Mouse (Mus musculus) forebrain, embryonic 14.5 days (tissue): ENCODE measurements at regions not wholly inside any gene's neighbourhood (a gene's known extent, or its start where the extent isn't known, plus 50 kb on each side); places are given as distances from the start of the nearest gene placed in this dataset.

ENCODE experiments used
- ATAC-seq: fragments of 200-750 bp; cut with Nextera tagmentation; 2 replicates; pipeline ENCODE4 v1.8.0; 2017; ENCODE audit warnings: mild to moderate bottlenecking, moderate library complexity
- DNase-seq: peaks from one replicate; pipeline ENCODE4 v3.0.0-alpha.2; 2015; ENCODE audit warnings: low spot score
- H3K27ac ChIP-seq: fragments of 300-500 bp; sonication (generic); 2 replicates; pipeline ENCODE4 v1.5.1; 2014; ENCODE audit warnings: low read depth, mild to moderate bottlenecking, control low read depth, low read length, moderate library complexity
- H3K27me3 ChIP-seq: fragments of 300-500 bp; sonication (generic); replicated peaks from 2 replicates; pipeline ENCODE4 v1.6.1; 2014; ENCODE audit warnings: low read length, control low read depth, mixed read lengths; ENCODE audit not compliant: control insufficient read depth, insufficient read depth
- H3K36me3 ChIP-seq: fragments of 300-500 bp; sonication (generic); 2 replicates; pipeline ENCODE4 v1.6.1; 2014; ENCODE audit warnings: low read length, control low read depth; ENCODE audit not compliant: control insufficient read depth, insufficient read depth
- H3K4me1 ChIP-seq: fragments of 300-500 bp; sonication (generic); 2 replicates; pipeline ENCODE4 v1.6.1; 2014; ENCODE audit warnings: antibody characterized with exemption, low read length, control low read depth; ENCODE audit not compliant: control insufficient read depth, insufficient read depth
- H3K4me2 ChIP-seq: fragments of 300-500 bp; sonication (generic); 2 replicates; pipeline ENCODE4 v1.6.1; 2014; ENCODE audit warnings: mild to moderate bottlenecking, control low read depth, low read length
- H3K4me3 ChIP-seq: fragments of 300-500 bp; sonication (generic); 2 replicates; pipeline ENCODE4 v1.5.1; 2014; ENCODE audit warnings: low read depth, low read length, control low read depth
- H3K9ac ChIP-seq: fragments of 300-500 bp; sonication (generic); 2 replicates; pipeline ENCODE4 v1.6.1; 2014; ENCODE audit warnings: mild to moderate bottlenecking, low read length, control low read depth, moderate library complexity
- H3K9me3 ChIP-seq: fragments of 300-500 bp; sonication (generic); replicated peaks from 2 replicates; pipeline ENCODE4 v1.6.1; 2016; ENCODE audit warnings: low read length, control low read depth, mixed read lengths; ENCODE audit not compliant: control insufficient read depth
- WGBS: fragments of 180-500 bp; shearing (Covaris S2); extraction: QIAGEN DNeasy Blood & Tissue Kit; methylation state at CpG from one replicate; pipeline ENCODE4 v1.1.7; 2014; 5-methylcytosine and 5-hydroxymethylcytosine counted together

DNA sequence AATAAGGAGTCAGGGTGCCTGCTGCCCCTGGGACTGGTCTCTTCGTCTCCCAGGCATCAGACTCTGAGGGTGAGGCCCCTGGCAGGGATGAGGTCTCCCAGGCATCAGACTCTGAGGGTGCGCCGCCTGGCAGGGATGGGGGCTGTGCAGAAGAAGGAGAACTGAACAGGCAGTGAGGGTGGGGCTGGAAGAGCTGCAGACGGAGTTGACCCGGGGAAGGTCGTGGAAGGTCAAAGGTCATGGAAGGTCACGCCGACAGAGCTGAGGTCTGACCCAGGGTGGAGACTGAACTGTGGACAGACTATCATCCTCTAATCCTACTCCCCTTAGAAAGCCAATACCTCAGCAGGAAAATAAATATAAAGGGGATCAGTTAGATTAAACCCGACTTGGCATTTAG, 50.6 kb upstream of the Grik3 start:
- Histone ChIP-seq H3K27me3 (no peaks in the 10 kb centered on the region), H3K36me3 (no peaks in the 10 kb centered on the region), H3K27ac (no peak overlapping the region), H3K4me3 (no peak overlapping the region), H3K4me1 (peaks cover 9% of the 10 kb centered on the region), H3K9me3 (no peaks in the 10 kb centered on the region), H3K4me2 (no peak overlapping the region), H3K9ac (no peak overlapping the region)
- no peak for ATAC-seq
- WGBS = 26% methylated on average over 9 of the region's 9 CpGs
- no peak for DNase-seq

DNA sequence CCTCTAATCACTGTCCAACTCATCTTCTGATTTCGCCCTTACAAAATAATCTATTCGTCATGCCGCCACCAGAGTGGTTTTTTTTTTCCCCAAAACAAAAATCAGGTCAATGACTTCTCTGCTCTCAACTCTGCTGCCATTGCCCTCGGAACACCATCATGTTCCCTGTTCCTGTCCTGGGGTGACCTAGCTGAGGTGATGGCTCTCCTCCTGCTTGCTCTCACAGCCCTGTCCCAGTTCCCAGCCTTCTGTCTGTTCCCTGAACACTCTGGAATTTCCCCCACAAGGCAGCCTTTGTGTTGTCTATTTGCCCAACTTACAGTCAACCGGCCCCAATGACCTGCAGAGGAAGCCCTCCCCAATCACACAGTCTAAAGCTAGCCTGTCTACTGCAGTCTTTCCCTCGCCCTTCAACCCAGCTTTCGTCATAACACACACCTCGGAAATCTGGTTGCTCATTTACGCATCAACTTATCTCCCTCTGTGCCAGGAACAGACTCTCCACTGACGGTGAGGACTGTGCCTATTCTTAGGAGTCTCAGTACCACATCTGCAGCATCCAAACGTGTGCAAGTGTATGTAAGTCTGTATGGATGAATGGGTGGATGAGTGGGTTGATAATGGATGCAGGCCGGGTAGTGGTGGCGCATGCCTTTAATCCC, 53.2 kb upstream of the Grik3 start:
- H3K9ac ChIP-seq = no peak overlapping the region
- peaks cover 5% of the 10 kb centered on the region for H3K4me1 ChIP-seq
- no peaks in the 10 kb centered on the region for H3K36me3 ChIP-seq
- H3K27me3 ChIP-seq = no peaks in the 10 kb centered on the region
- ATAC-seq (no peak), DNase-seq (no peak)
- H3K27ac ChIP-seq = no peak overlapping the region
- H3K4me2 ChIP-seq = no peak overlapping the region
- no peaks in the 10 kb centered on the region for H3K9me3 ChIP-seq
- no peak overlapping the region for H3K4me3 ChIP-seq
- 83% methylated on average over 13 of the region's 13 CpGs for WGBS

DNA sequence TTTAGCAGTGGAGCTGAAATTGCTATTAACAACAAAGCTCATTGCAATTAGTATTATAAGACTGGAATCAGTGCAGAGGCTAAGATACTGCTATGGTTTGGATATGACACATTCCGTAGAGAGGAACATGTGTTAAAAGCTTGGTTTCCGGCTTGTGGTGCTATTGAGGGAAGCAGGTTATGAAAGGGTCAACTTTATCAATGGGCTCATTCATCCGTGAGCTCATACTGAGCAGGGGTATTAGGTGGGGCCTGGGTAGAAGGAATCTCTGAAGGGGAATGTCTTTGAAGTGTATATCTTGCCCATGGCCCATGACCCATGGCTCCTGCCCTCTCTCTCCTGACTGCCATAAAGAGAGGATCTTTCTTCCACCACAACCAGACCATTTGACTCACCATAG, 57.0 kb upstream of the Grik3 start:
- Histone ChIP-seq H3K9ac (no peak overlapping the region), H3K36me3 (no peaks in the 10 kb centered on the region), H3K4me3 (no peak overlapping the region), H3K4me2 (no peak overlapping the region), H3K4me1 (no peaks in the 10 kb centered on the region), H3K9me3 (no peaks in the 10 kb centered on the region), H3K27ac (no peak overlapping the region), H3K27me3 (no peaks in the 10 kb centered on the region)
- WGBS = 18% methylated on average over 3 of the region's 3 CpGs
- ATAC-seq = no peak
- no peak for DNase-seq

DNA sequence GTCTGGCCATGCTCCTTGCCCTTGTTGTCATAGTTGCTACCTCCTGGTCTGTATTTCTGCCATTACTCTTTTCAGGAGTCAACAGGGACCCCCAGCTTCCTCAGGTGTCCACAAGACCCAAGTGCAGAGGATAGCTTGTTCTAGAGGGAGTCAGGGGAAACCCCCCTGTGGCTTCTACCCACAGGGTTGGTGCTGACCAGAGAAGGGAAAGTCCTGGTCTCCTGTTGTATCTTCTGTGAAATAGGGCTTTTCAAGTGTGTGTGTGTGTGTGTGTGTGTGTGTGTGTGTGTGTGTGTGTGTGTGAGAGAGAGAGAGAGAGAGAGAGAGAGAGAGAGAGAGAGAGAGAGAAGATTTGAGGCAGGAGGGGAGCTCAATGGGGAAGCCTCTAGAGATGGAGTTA, 58.9 kb upstream of the Grik3 start:
- no peak for DNase-seq
- no peak overlapping the region for H3K4me2 ChIP-seq
- no peaks in the 10 kb centered on the region for H3K27me3 ChIP-seq
- no peaks in the 10 kb centered on the region for H3K9me3 ChIP-seq
- H3K4me1 ChIP-seq = no peaks in the 10 kb centered on the region
- no peak overlapping the region for H3K9ac ChIP-seq
- H3K4me3 ChIP-seq = no peak overlapping the region
- no peak overlapping the region for H3K27ac ChIP-seq
- no peak for ATAC-seq
- H3K36me3 ChIP-seq = no peaks in the 10 kb centered on the region

DNA sequence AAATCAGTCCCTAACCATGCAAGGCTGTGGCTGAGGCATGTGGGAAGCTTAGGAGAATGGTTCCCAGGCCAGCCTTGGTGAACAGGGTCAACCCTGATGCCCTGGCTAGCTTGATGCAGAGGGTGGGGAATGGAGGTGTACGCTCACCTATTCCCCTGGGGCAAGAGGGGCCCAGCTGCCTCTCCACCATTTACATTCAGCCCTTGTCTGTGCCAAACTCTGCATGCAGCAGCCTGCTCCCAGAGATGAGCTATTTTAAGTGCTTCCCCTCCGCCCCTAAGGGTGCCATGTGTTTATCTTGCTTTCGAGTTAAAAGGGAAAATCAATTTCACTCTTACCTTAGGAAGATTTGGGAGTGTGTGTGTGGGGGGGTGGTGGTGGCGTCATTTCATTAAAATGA, 59.7 kb upstream of the Grik3 start:
- no peak for ATAC-seq

DNA sequence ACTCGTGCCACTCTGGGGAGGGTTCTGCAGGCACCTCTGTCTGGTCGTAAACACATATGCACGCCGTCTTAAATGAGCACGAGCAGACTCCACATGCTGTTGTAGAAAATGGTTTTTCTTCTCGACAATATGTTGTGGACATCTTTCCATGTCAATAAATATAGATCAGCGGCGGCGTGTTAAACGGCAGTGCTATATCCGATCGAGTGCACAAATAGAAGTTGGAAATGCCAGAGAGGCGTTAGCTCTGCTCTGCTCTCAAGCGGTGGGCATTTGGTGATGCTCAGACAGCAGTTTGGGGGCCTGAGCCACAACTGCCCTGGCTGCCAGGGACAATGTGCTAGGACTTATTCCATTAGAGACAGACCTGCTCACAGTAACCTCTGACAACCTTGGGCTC, 61.8 kb upstream of the Grik3 start:
- Histone ChIP-seq H3K27ac (no peak overlapping the region), H3K9ac (no peak overlapping the region), H3K36me3 (no peaks in the 10 kb centered on the region), H3K27me3 (no peaks in the 10 kb centered on the region), H3K9me3 (no peaks in the 10 kb centered on the region), H3K4me3 (no peak overlapping the region), H3K4me2 (no peak overlapping the region), H3K4me1 (no peaks in the 10 kb centered on the region)
- ATAC-seq (no peak), DNase-seq (no peak)
- 84% methylated on average over 14 of the region's 14 CpGs for WGBS

More for the DNA sequence above, 59.7 kb upstream of the Grik3 start:
- Histone ChIP-seq H3K36me3 (no peaks in the 10 kb centered on the region), H3K9me3 (no peaks in the 10 kb centered on the region), H3K27me3 (no peaks in the 10 kb centered on the region), H3K4me2 (no peak overlapping the region), H3K9ac (no peak overlapping the region), H3K4me3 (no peak overlapping the region), H3K4me1 (no peaks in the 10 kb centered on the region), H3K27ac (no peak overlapping the region)
- WGBS = 79% methylated on average over 4 of the region's 4 CpGs
- DNase-seq = no peak

DNA sequence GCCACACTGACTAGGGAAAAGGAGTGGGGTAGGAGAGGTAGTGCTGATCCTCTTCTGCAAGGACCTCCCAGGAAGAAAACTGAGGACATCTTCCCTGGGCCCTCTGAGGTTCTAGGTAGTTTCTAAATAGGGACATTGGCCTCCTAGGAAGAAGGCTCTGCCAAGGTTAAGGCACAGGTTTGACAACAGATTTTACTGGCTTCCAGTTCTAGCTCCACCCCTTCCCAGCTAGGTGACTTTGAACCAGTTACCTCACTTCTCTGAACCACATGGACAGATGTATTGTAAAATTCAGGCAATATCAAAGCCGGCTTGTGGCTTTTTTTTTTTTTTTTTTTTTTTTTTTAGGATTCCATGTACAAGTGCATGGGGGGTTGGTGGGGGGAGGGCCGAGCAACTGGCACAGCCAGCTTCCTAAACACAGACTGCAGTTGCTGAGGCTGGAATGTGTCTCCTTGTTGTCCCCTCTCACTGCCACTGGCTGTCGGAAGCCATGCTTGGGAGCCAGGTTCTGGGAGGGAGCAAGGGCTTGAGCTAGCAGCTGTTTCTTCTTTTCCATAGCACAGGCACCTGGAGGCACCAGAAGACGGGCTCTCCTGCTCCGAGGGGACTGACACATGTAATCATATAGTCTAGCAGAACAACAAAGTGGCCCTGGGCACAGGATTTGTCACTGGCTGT, 69.8 kb upstream of the Grik3 start:
- Histone ChIP-seq H3K9me3 (no peaks in the 10 kb centered on the region), H3K9ac (no peak overlapping the region), H3K4me2 (no peak overlapping the region), H3K4me3 (no peak overlapping the region), H3K27me3 (no peaks in the 10 kb centered on the region), H3K27ac (no peak overlapping the region), H3K4me1 (0 out of 2 replicates have a peak, but pooled peaks cover 4% of the 10 kb centered on the region), H3K36me3 (no peaks in the 10 kb centered on the region)
- ATAC-seq (no peak), DNase-seq (no peak)
- 48% methylated on average over 5 of the region's 5 CpGs for WGBS

DNA sequence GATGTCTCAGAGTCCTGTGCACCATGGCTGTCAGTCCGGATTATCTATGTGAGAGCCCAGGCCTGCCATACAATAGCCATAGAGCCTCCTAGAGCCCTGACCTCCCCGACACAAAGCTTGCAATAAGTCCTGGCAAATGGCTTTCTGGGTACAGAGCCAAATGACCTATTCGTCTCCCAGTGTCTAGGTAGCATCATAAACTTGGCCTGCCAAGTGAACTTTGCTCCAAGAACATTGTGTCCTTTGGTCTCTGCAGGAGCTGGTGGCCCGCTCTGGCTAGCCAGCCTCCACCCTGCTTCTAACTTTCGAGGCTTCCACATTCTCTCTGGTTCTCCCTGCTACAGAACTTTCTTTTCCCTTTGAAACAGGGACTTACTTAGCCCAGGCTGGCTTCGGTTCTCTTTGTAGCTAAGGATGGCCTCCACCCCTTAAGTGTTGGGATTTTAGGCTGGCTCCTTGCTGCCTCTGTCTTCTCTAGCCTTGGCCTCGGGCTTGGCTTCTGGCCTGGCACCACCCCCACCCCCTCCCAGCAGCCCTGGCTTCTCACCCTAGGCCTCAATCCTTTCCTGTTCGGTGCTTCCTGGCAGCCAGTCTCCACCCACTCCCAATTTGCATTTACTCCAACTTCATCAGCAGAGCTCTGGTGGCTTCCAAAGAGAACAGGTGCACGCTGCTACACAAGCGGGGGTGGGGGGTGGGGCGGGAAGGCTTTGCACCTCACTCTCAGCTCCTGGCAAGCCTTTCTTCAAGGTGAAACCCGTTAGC, 70.8 kb upstream of the Grik3 start:
- DNase-seq (peak; percentile 14), ATAC-seq (no peak)
- Histone ChIP-seq H3K4me2 (no peak overlapping the region), H3K9me3 (no peaks in the 10 kb centered on the region), H3K27me3 (no peaks in the 10 kb centered on the region), H3K9ac (no peak overlapping the region), H3K4me3 (no peak overlapping the region), H3K36me3 (no peaks in the 10 kb centered on the region), H3K27ac (no peak overlapping the region), H3K4me1 (0 out of 2 replicates have a peak, but pooled peaks cover 4% of the 10 kb centered on the region)
- WGBS = 47% methylated on average over 12 of the region's 12 CpGs

DNA sequence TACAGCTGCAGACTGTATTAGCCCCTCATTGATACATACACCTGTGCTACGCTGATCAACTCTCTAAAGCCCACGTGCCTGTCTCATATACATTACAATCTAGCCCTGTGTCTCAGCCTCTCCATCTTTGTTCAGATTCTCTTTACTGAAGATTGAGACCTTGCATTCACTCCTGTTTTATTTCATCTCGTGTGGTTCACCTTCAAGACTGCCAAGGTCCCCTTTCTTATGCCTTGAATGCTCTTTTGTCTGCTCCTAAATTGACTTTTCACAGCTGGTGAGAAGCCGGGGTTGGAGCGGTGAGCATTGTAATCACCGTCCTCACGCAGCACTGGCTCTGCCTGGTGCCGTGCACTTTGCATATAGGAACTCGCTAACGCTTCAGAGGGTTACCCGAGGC, 75.2 kb upstream of the Grik3 start:
- no peak overlapping the region for H3K4me3 ChIP-seq
- H3K27ac ChIP-seq = no peak overlapping the region
- 19% methylated on average over 11 of the region's 11 CpGs for WGBS
- peaks cover 7% of the 10 kb centered on the region; the same call in 1 of the 2 replicates for H3K4me1 ChIP-seq
- H3K9ac ChIP-seq = no peak overlapping the region
- H3K36me3 ChIP-seq = no peaks in the 10 kb centered on the region
- DNase-seq (no peak), ATAC-seq (no peak)
- no peaks in the 10 kb centered on the region for H3K27me3 ChIP-seq
- H3K9me3 ChIP-seq = no peaks in the 10 kb centered on the region
- H3K4me2 ChIP-seq = no peak overlapping the region
